Mouse (Mus musculus): ENCODE data around the gene Cd47. TPM values are rescaled to one million over a fixed set of nuclear protein-coding genes. Genes with fewer than 3 reads are reported as not detected.

The Cd47 gene
- polyA plus RNA-seq, 1 experiment = 79.4 TPM

- Histone ChIP-seq H3K36me3 (ENCODE audit: control insufficient read depth, insufficient read depth) (no peaks in the 10 kb centered on the region), H3ac (ENCODE audit: control insufficient read depth, insufficient read length) (no peak overlapping the region), H3K4me2 (ENCODE audit: low read depth) (peak overlapping the region; percentile 63), H3K4me3 (no peak overlapping the region), H3K27me3 (ENCODE audit: control insufficient read depth, insufficient read depth, insufficient read length) (no peaks in the 10 kb centered on the region), H3K79me2 (ENCODE audit: control insufficient read depth, insufficient read depth) (no peaks in the 10 kb centered on the region)
- TF ChIP-seq MYOG (IDR thresholded peaks at IDR 0.05; ENCODE audit: control insufficient read depth in 1 of 3, insufficient read depth in 1 of 3, insufficient read length in 2 of 3, low read depth in 2 of 3) = no peak
- TF ChIP-seq USF1 (IDR thresholded peaks at IDR 0.05; ENCODE audit: low read depth) = peak; percentile 11
These were observed 139.0 kb downstream of the Cd47 start for GRCm38 (mm10) chr16:49939376-49939775.

- no peak overlapping the region for H3K4me2 ChIP-seq (ENCODE audit: low read depth)
- TF ChIP-seq MAX (IDR thresholded peaks at IDR 0.05; ENCODE audit: low read depth) (no peak), REST (IDR thresholded peaks at IDR 0.05; ENCODE audit: insufficient read depth, insufficient read length) (no peak), MYOG (IDR thresholded peaks at IDR 0.05; ENCODE audit: control insufficient read depth in 1 of 3, insufficient read depth in 1 of 3, insufficient read length in 2 of 3, low read depth in 2 of 3) (no peak), SRF (IDR thresholded peaks at IDR 0.05; ENCODE audit: control insufficient read depth, insufficient read length, low read depth) (no peak), POLR2A (IDR thresholded peaks at IDR 0.05; ENCODE audit: insufficient read length, low read depth) (no peak), USF1 (IDR thresholded peaks at IDR 0.05; ENCODE audit: low read depth) (no peak), E2F4 (IDR thresholded peaks at IDR 0.05; ENCODE audit: insufficient read depth) (no peak), TCF3 (IDR thresholded peaks at IDR 0.05; ENCODE audit: insufficient read length, low read depth) (no peak), MYOD1 (IDR thresholded peaks at IDR 0.05; ENCODE audit: control insufficient read depth in 1 of 3, insufficient read length in 2 of 3, low read depth in 2 of 3) (no peak), CEBPB (IDR thresholded peaks at IDR 0.05; ENCODE audit: insufficient read depth, poor library complexity, severe bottlenecking) (no peak)
- H3K36me3 ChIP-seq (ENCODE audit: control insufficient read depth, insufficient read depth) = no peaks in the 10 kb centered on the region
- no peak overlapping the region for H3ac ChIP-seq (ENCODE audit: control insufficient read depth, insufficient read length)
- H3K27me3 ChIP-seq (ENCODE audit: control insufficient read depth, insufficient read depth, insufficient read length) = no peaks in the 10 kb centered on the region
- no peak overlapping the region for H3K4me3 ChIP-seq
- no peaks in the 10 kb centered on the region for H3K79me2 ChIP-seq (ENCODE audit: control insufficient read depth, insufficient read depth)
These were observed 140.1 kb downstream of the Cd47 start for GRCm38 (mm10) chr16:49940473-49940872.

DNA sequence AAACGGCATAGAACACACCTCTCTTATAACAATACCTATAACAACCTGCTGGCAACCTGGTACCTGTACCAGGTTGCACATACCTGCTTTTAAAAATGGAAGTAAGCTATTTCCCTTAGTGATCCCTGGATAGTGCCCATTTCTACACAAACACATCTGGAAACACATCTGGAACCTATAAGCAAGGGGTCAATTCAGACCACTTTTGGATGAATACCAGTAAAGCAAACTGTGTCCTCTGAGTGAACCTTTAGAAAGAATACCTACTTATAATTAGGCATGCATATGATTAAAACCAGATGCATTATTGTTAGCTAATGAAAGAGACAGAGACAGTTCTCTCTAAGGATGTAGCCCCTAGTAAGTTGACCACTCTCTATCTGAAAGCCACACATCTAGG, 140.7 kb downstream of the Cd47 start:
- Histone ChIP-seq H3ac (ENCODE audit: control insufficient read depth, insufficient read length) (no peak overlapping the region), H3K27me3 (ENCODE audit: control insufficient read depth, insufficient read depth, insufficient read length) (no peaks in the 10 kb centered on the region), H3K4me2 (ENCODE audit: low read depth) (no peak overlapping the region), H3K36me3 (ENCODE audit: control insufficient read depth, insufficient read depth) (no peaks in the 10 kb centered on the region), H3K4me3 (no peak overlapping the region), H3K79me2 (ENCODE audit: control insufficient read depth, insufficient read depth) (no peaks in the 10 kb centered on the region)
- TF ChIP-seq SRF (IDR thresholded peaks at IDR 0.05; ENCODE audit: control insufficient read depth, insufficient read length, low read depth) (no peak), CEBPB (IDR thresholded peaks at IDR 0.05; ENCODE audit: insufficient read depth, poor library complexity, severe bottlenecking) (no peak), POLR2A (IDR thresholded peaks at IDR 0.05; ENCODE audit: insufficient read length, low read depth) (no peak), MYOG (IDR thresholded peaks at IDR 0.05; ENCODE audit: control insufficient read depth in 1 of 3, insufficient read depth in 1 of 3, insufficient read length in 2 of 3, low read depth in 2 of 3) (no peak), POLR2AphosphoS2 (IDR thresholded peaks at IDR 0.05; ENCODE audit: insufficient read length, low read depth) (no peak), MAX (IDR thresholded peaks at IDR 0.05; ENCODE audit: low read depth) (no peak), MYOD1 (IDR thresholded peaks at IDR 0.05; ENCODE audit: control insufficient read depth in 1 of 3, insufficient read length in 2 of 3, low read depth in 2 of 3) (no peak), TCF12 (IDR thresholded peaks at IDR 0.05; ENCODE audit: insufficient read depth, poor library complexity, severe bottlenecking) (no peak)

DNA sequence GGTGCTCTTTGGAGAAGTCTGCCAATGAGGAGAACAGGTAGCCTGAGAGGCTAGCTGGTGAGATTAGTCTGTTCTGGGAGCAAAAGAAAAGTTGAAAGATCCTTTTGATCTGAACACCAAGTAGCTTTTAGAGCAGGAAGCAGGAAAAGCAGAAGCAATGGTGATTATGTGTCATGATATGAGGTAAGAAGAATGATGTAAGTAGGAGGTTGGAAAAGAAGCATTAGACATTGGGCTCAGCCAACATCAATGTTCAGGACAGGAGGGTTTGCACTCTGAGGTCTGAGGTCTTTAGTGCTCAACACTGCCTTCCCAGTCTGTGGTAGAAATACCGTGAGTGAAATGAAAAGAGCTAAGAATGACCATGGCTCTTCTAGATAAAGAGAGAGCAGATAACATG, 143.4 kb downstream of the Cd47 start:
- H3ac ChIP-seq (ENCODE audit: control insufficient read depth, insufficient read length) = no peak overlapping the region
- H3K4me2 ChIP-seq (ENCODE audit: low read depth) = no peak overlapping the region
- TF ChIP-seq SRF (IDR thresholded peaks at IDR 0.05; ENCODE audit: control insufficient read depth, insufficient read length, low read depth) (no peak), REST (IDR thresholded peaks at IDR 0.05; ENCODE audit: insufficient read depth, insufficient read length) (no peak), POLR2AphosphoS2 (IDR thresholded peaks at IDR 0.05; ENCODE audit: insufficient read length, low read depth) (no peak), TCF3 (IDR thresholded peaks at IDR 0.05; ENCODE audit: insufficient read length, low read depth) (no peak), POLR2A (IDR thresholded peaks at IDR 0.05; ENCODE audit: insufficient read length, low read depth) (no peak), CEBPB (IDR thresholded peaks at IDR 0.05; ENCODE audit: insufficient read depth, poor library complexity, severe bottlenecking) (no peak), E2F4 (IDR thresholded peaks at IDR 0.05; ENCODE audit: insufficient read depth) (no peak), MYOD1 (IDR thresholded peaks at IDR 0.05; ENCODE audit: control insufficient read depth in 1 of 3, insufficient read length in 2 of 3, low read depth in 2 of 3) (no peak), MAX (IDR thresholded peaks at IDR 0.05; ENCODE audit: low read depth) (no peak), MYOG (IDR thresholded peaks at IDR 0.05; ENCODE audit: control insufficient read depth in 1 of 3, insufficient read depth in 1 of 3, insufficient read length in 2 of 3, low read depth in 2 of 3) (no peak), USF1 (IDR thresholded peaks at IDR 0.05; ENCODE audit: low read depth) (no peak), TCF12 (IDR thresholded peaks at IDR 0.05; ENCODE audit: insufficient read depth, poor library complexity, severe bottlenecking) (no peak)
- H3K36me3 ChIP-seq (ENCODE audit: control insufficient read depth, insufficient read depth) = no peaks in the 10 kb centered on the region
- no peaks in the 10 kb centered on the region for H3K79me2 ChIP-seq (ENCODE audit: control insufficient read depth, insufficient read depth)
- H3K27me3 ChIP-seq (ENCODE audit: control insufficient read depth, insufficient read depth, insufficient read length) = no peaks in the 10 kb centered on the region
- H3K4me3 ChIP-seq = no peak overlapping the region

GRCm38 (mm10) chr16:49945084-49945483, 144.8 kb downstream of the Cd47 start:
- Histone ChIP-seq H3K27me3 (ENCODE audit: control insufficient read depth, insufficient read depth, insufficient read length) (no peaks in the 10 kb centered on the region), H3K4me3 (no peak overlapping the region), H3K4me2 (ENCODE audit: low read depth) (no peak overlapping the region), H3K36me3 (ENCODE audit: control insufficient read depth, insufficient read depth) (no peaks in the 10 kb centered on the region), H3ac (ENCODE audit: control insufficient read depth, insufficient read length) (no peak overlapping the region), H3K79me2 (ENCODE audit: control insufficient read depth, insufficient read depth) (no peaks in the 10 kb centered on the region)
- TF ChIP-seq CEBPB (IDR thresholded peaks at IDR 0.05; ENCODE audit: insufficient read depth, poor library complexity, severe bottlenecking) = no peak
- TF ChIP-seq REST (IDR thresholded peaks at IDR 0.05; ENCODE audit: insufficient read depth, insufficient read length) = no peak
- TF ChIP-seq MYOG (IDR thresholded peaks at IDR 0.05; ENCODE audit: control insufficient read depth in 1 of 3, insufficient read depth in 1 of 3, insufficient read length in 2 of 3, low read depth in 2 of 3) = no peak
- no peak for TF ChIP-seq POLR2AphosphoS2 (IDR thresholded peaks at IDR 0.05; ENCODE audit: insufficient read length, low read depth)
- TF ChIP-seq TCF12 (IDR thresholded peaks at IDR 0.05; ENCODE audit: insufficient read depth, poor library complexity, severe bottlenecking) = no peak
- no peak for TF ChIP-seq MAX (IDR thresholded peaks at IDR 0.05; ENCODE audit: low read depth)
- TF ChIP-seq USF1 (IDR thresholded peaks at IDR 0.05; ENCODE audit: low read depth) = no peak
- no peak for TF ChIP-seq E2F4 (IDR thresholded peaks at IDR 0.05; ENCODE audit: insufficient read depth)
- TF ChIP-seq SRF (IDR thresholded peaks at IDR 0.05; ENCODE audit: control insufficient read depth, insufficient read length, low read depth) = no peak
- TF ChIP-seq MYOD1 (IDR thresholded peaks at IDR 0.05; ENCODE audit: control insufficient read depth in 1 of 3, insufficient read length in 2 of 3, low read depth in 2 of 3) = no peak

All from myocyte (in vitro differentiated cells).